26 mouse cellular contexts compared by ENCODE assay signal in genomic region chr12:104890066-104890465, GRCm38 (mm10).
"Had no signal": no experiment of that assay in that cellular context is flagged by ENCODE, and none has a peak within 500 bp of the region (broad histone marks: within the 10 kb centered on the region; RNA-seq: fewer than 3 reads in every experiment).

No protein-coding gene starts in this region.

- H3K27me3 ChIP-seq: heart, embryonic 12.5 days; hindbrain, embryonic 12.5 days; intestine, embryonic 15.5 days; limb, embryonic 13.5 days; limb, embryonic 15.5 days; liver, embryonic 12.5 days had no signal

- ATAC-seq: hindbrain, embryonic 16.5 days; inflammation-experienced regulatory T-cells, adult 6 months; intestine, embryonic 15.5 days; intestine, postnatal 0 days; liver, embryonic 12.5 days had no signal

- H3K9ac ChIP-seq: heart, embryonic 12.5 days; hindbrain, embryonic 12.5 days; hindbrain, embryonic 14.5 days; intestine, embryonic 15.5 days; limb, embryonic 13.5 days; limb, embryonic 15.5 days; liver, embryonic 12.5 days; liver, embryonic 14.5 days had no signal

- H3K27ac ChIP-seq: gastrocnemius, adult 2 months; heart, embryonic 10.5 days; hindbrain, embryonic 10.5 days; hindbrain, embryonic 12.5 days; hindbrain, embryonic 14.5 days; intestine, embryonic 15.5 days; layer of hippocampus, adult 2 months; left cerebral cortex, adult 2 months; limb, embryonic 13.5 days; limb, embryonic 15.5 days; liver, embryonic 12.5 days; liver, embryonic 14.5 days had no signal

- H3K9me3 ChIP-seq: heart, embryonic 10.5 days; heart, embryonic 12.5 days; intestine, embryonic 15.5 days; limb, embryonic 15.5 days had no signal

- H3K4me1 ChIP-seq: hindbrain, embryonic 12.5 days; limb, embryonic 13.5 days; limb, embryonic 15.5 days had no signal

- DNase-seq: gastrocnemius, adult 2 months; gastrocnemius, postnatal 10 days; gastrocnemius, postnatal 25 days; heart, adult 18-20 months; heart, postnatal 10 days; heart, postnatal 4 days; kidney, adult 18-20 months; kidney, adult 8-10 months; kidney, postnatal 10 days; kidney, postnatal 25 days; kidney, postnatal 4 days had no signal

- H3K4me3 ChIP-seq: gastrocnemius, adult 2 months; heart, embryonic 10.5 days; heart, embryonic 12.5 days; hindbrain, embryonic 10.5 days; hindbrain, embryonic 12.5 days; intestine, embryonic 15.5 days; layer of hippocampus, adult 2 months; left cerebral cortex, adult 2 months; limb, embryonic 13.5 days; limb, embryonic 15.5 days; liver, embryonic 12.5 days had no signal

- H3K4me2 ChIP-seq: heart, embryonic 12.5 days; hindbrain, embryonic 12.5 days; hindbrain, embryonic 14.5 days; intestine, embryonic 15.5 days; limb, embryonic 13.5 days; limb, embryonic 15.5 days; liver, embryonic 12.5 days had no signal

- H3K36me3 ChIP-seq: heart, embryonic 10.5 days; heart, embryonic 12.5 days; hindbrain, embryonic 10.5 days; hindbrain, embryonic 12.5 days; intestine, embryonic 15.5 days; limb, embryonic 13.5 days; limb, embryonic 15.5 days; liver, embryonic 12.5 days had no signal
